Mouse (Mus musculus) thymus, adult 2 months (tissue): ENCODE results near the gene Pth1r.

ENCODE experiments used
- CTCF ChIP-seq: fragments of 200-500 bp; IDR thresholded peaks from 2 replicates; pipeline ENCODE4 v1.5.1; 2012; ENCODE audit warnings: mild to moderate bottlenecking, control low read depth, low read length, moderate library complexity, borderline replicate concordance; ENCODE audit not compliant: control insufficient read depth, poor library complexity, insufficient read depth; ENCODE audit errors: extremely low read depth
- POLR2A ChIP-seq: fragments of 200-500 bp; IDR thresholded peaks from 2 replicates; pipeline ENCODE4 v1.6.1; 2012; ENCODE audit warnings: mild to moderate bottlenecking, low read length, control low read depth, moderate library complexity; ENCODE audit not compliant: control insufficient read depth, poor library complexity, insufficient read depth; ENCODE audit errors: extremely low read depth

DNA sequence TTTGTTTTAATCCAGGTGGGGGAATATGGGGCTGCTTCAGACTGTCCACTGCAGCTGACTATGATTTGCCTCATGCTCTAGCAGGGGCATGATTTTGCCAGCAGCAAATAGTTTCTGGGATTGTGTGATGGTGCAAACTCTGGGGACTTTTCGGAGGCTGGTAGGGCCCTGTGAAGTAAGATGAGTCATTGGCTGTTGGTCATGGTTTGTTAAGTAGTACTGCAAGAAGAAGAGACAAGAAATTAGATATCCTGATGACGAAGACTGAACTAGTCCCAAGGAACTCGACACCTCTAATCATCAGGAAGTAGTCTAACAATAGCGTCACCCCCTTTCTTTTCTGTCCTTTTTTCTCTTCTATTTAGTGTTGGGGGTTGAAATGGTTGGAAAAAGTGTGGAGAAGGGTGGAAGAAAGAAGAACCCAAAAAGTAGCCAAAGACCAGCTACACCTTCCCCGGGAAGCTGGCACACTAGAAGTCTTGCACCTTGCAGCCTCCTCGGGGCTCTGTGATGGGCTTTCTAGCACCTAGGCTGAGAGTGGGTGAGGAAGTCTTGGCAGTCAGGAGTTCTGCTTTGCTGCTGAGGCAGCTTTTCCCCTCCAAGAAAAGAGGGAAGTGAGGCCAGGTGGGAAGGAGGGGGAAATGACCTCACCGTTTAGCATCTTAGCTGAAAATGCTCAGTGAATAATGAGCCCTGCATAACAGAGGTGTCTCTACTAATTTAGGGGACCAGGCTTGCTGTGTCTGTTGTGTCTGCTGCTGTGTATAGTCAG is 66.0 kb downstream of the Pth1r start:
- TF ChIP-seq POLR2A: no peak
- TF ChIP-seq CTCF: no peak
